8 mouse cellular contexts compared by ENCODE assay signal in genomic region chr3:84314651-84315191, GRCm38 (mm10). TPM values are rescaled to one million over a fixed set of nuclear protein-coding genes. Genes with fewer than 3 reads are reported as not detected.
DNase-seq lines count a peak whose midpoint lies in the region; ATAC-seq lines count a peak whose summit lies in the region.

No protein-coding gene starts in this region.

- H3K4me1 ChIP-seq in embryonic facial prominence, embryonic 14.5 days (ENCODE audit: control insufficient read depth, insufficient read depth, low read length) = no peaks in the 10 kb centered on the region; the same call in 1 of the 2 replicates
- peaks cover 21% of the 10 kb centered on the region for H3K4me1 ChIP-seq in heart, embryonic 15.5 days (replicated peaks)
- peaks cover 22% of the 10 kb centered on the region for H3K4me1 ChIP-seq in liver, embryonic 13.5 days (replicated peaks)

- peak; percentile 85 for DNase-seq in ES-CJ7 (ENCODE audit: low read depth, low spot score)
- peak; percentile 67 for DNase-seq in adrenal gland, postnatal 14 days
- peak; percentile 93 for DNase-seq in embryonic facial prominence, embryonic 14.5 days (ENCODE audit: low spot score)
- peak; percentile 84 for DNase-seq in kidney, postnatal 14 days
- peak; percentile 39 for DNase-seq in liver, embryonic 13.5 days
- peak; percentile 15 to 24 for DNase-seq in natural killer cell, adult 2 months (ENCODE audit: low spot score in 2 of 2)
- DNase-seq in ovary, postnatal 36 days (ENCODE audit: low spot score) = no peak

- H3K9me3 ChIP-seq in embryonic facial prominence, embryonic 14.5 days (ENCODE audit: control insufficient read depth, low read length) = no peaks in the 10 kb centered on the region
- H3K9me3 ChIP-seq in heart, embryonic 15.5 days (replicated peaks) = no peaks in the 10 kb centered on the region
- no peaks in the 10 kb centered on the region for H3K9me3 ChIP-seq in liver, embryonic 13.5 days (replicated peaks)

- WGBS in embryonic facial prominence, embryonic 14.5 days = 25% methylated on average over 8 of the region's 8 CpGs
- 33% methylated on average over 8 of the region's 8 CpGs for WGBS in heart, embryonic 15.5 days
- 32% methylated on average over 8 of the region's 8 CpGs for WGBS in liver, embryonic 13.5 days (ENCODE audit: insufficient replicate concordance)

- peak; percentile 79 for ATAC-seq in embryonic facial prominence, embryonic 14.5 days (ENCODE audit: low read depth)
- ATAC-seq in heart, embryonic 15.5 days (replicated peaks; ENCODE audit: insufficient number of reproducible peaks, insufficient read depth, low FRiP score, low read depth) = no peak; the same call in 1 of the 2 replicates
- peak; percentile 62; the same call in 1 of the 2 replicates for ATAC-seq in liver, embryonic 13.5 days (ENCODE audit: low read depth)

- H3K9ac ChIP-seq in embryonic facial prominence, embryonic 14.5 days (ENCODE audit: low read depth, low read length) = no peak overlapping the region
- no peak overlapping the region for H3K9ac ChIP-seq in heart, embryonic 15.5 days
- H3K9ac ChIP-seq in liver, embryonic 13.5 days = no peak overlapping the region

- H3K4me3 ChIP-seq in embryonic facial prominence, embryonic 14.5 days (ENCODE audit: low read depth, low read length) = no peak overlapping the region
- H3K4me3 ChIP-seq in heart, embryonic 15.5 days = no peak overlapping the region
- H3K4me3 ChIP-seq in liver, embryonic 13.5 days (replicated peaks) = no peak overlapping the region

- peak overlapping the region; percentile 50 for H3K4me2 ChIP-seq in embryonic facial prominence, embryonic 14.5 days (ENCODE audit: low read depth, low read length)
- H3K4me2 ChIP-seq in heart, embryonic 15.5 days = peak overlapping the region; percentile 37
- H3K4me2 ChIP-seq in liver, embryonic 13.5 days = peak overlapping the region; percentile 38

- no peaks in the 10 kb centered on the region for H3K36me3 ChIP-seq in embryonic facial prominence, embryonic 14.5 days (ENCODE audit: control insufficient read depth, insufficient read depth, low read length)
- H3K36me3 ChIP-seq in heart, embryonic 15.5 days = no peaks in the 10 kb centered on the region
- no peaks in the 10 kb centered on the region for H3K36me3 ChIP-seq in liver, embryonic 13.5 days

- H3K27me3 ChIP-seq in embryonic facial prominence, embryonic 14.5 days (replicated peaks; ENCODE audit: control insufficient read depth, insufficient read depth, low read length) = no peaks in the 10 kb centered on the region
- no peaks in the 10 kb centered on the region for H3K27me3 ChIP-seq in heart, embryonic 15.5 days
- peaks cover 8% of the 10 kb centered on the region for H3K27me3 ChIP-seq in liver, embryonic 13.5 days

- H3K27ac ChIP-seq in embryonic facial prominence, embryonic 14.5 days (replicated peaks; ENCODE audit: low read depth, low read length) = peak overlapping the region; percentile 71
- H3K27ac ChIP-seq in heart, embryonic 15.5 days = peak overlapping the region; percentile 2; the same call in 1 of the 2 replicates
- H3K27ac ChIP-seq in liver, embryonic 13.5 days = no peak overlapping the region

RNA-seq across cellular contexts. Expression of gene Trim2, which starts 8.0 kb away (rescaled TPM):
- total RNA-seq in adrenal gland, postnatal 14 days (2021) = 53.5 and 56.7 TPM in 2 replicates
- polyA plus RNA-seq in embryonic facial prominence, embryonic 14.5 days (2014; fragmentation: Nextera tagmentation; extraction: Ambion mirVana) = 24.9 and 26.7 TPM in 2 replicates
- 7.9 and 11.9 TPM in 2 replicates for polyA plus RNA-seq in heart, embryonic 15.5 days (2015; fragmentation: Nextera tagmentation; extraction: Ambion mirVana)
- polyA plus RNA-seq in liver, embryonic 13.5 days (2015; fragmentation: Nextera tagmentation; extraction: Ambion mirVana) = 3.9 and 4.8 TPM in 2 replicates
